8 mouse cellular contexts compared by ENCODE assay signal in genomic region chr2:79254588-79255191, GRCm38 (mm10). TPM values are rescaled to one million over a fixed set of nuclear protein-coding genes. Genes with fewer than 3 reads are reported as not detected.
DNase-seq lines count a peak whose midpoint lies in the region; ATAC-seq and TF ChIP-seq lines count a peak whose summit lies in the region.

No protein-coding gene starts in this region.

- H3K4me2 ChIP-seq in hindbrain, embryonic 11.5 days (replicated peaks; ENCODE audit: low read depth, low read length): peak overlapping the region; percentile 86; the same call in 1 of the 2 replicates
- peak overlapping the region; percentile 82 for H3K4me2 ChIP-seq in lung, embryonic 16.5 days (ENCODE audit: low read depth, low read length)

- TF ChIP-seq POLR2A in small intestine, adult 2 months (IDR thresholded peaks at IDR 0.05; ENCODE audit: low read depth, low read length): no peak
- no peak for TF ChIP-seq POLR2A in cerebellum, adult 2 months (IDR thresholded peaks at IDR 0.05; ENCODE audit: borderline replicate concordance, insufficient read depth, low read length)

- TF ChIP-seq CTCF in G1E (IDR thresholded peaks at IDR 0.05; ENCODE audit: low read depth, low read length): no peak
- no peak for TF ChIP-seq CTCF in small intestine, adult 2 months (IDR thresholded peaks at IDR 0.05; ENCODE audit: extremely low read depth, insufficient read length, insufficient replicate concordance, low read depth, low read length)
- TF ChIP-seq CTCF in cerebellum, adult 2 months (IDR thresholded peaks at IDR 0.05; ENCODE audit: borderline replicate concordance, insufficient read depth, low read depth, low read length): no peak

- no peaks in the 10 kb centered on the region for H3K27me3 ChIP-seq in G1E (ENCODE audit: insufficient read depth, low read length)
- no peaks in the 10 kb centered on the region for H3K27me3 ChIP-seq in hindbrain, embryonic 11.5 days (ENCODE audit: control insufficient read depth, insufficient read depth, low read length)
- no peaks in the 10 kb centered on the region for H3K27me3 ChIP-seq in lung, embryonic 16.5 days (ENCODE audit: control insufficient read depth, insufficient read depth, low read depth, low read length)
- H3K27me3 ChIP-seq in small intestine, adult 2 months (ENCODE audit: control insufficient read depth, insufficient read depth, low read length): no peaks in the 10 kb centered on the region
- H3K27me3 ChIP-seq in cerebellum, adult 2 months (ENCODE audit: control insufficient read depth, insufficient read depth, low read length): no peaks in the 10 kb centered on the region

- H3K27ac ChIP-seq in hindbrain, embryonic 11.5 days (ENCODE audit: low read depth, low read length): no peak overlapping the region
- peak overlapping the region; percentile 66 for H3K27ac ChIP-seq in lung, embryonic 16.5 days (ENCODE audit: low read length)
- peak overlapping the region; percentile 87 for H3K27ac ChIP-seq in small intestine, adult 2 months (ENCODE audit: insufficient read depth, low read depth, low read length)
- no peak overlapping the region for H3K27ac ChIP-seq in cerebellum, adult 2 months (ENCODE audit: insufficient read depth, low read length)

- 67% methylated on average over 3 of the region's 3 CpGs for WGBS in hindbrain, embryonic 11.5 days
- 56% methylated on average over 3 of the region's 3 CpGs for WGBS in lung, embryonic 16.5 days
- 71% methylated on average over 3 of the region's 3 CpGs for WGBS in small intestine, adult 2 months
- 63% methylated on average over 3 of the region's 3 CpGs for WGBS in cerebellum, adult 2 months

- peaks cover 71% of the 10 kb centered on the region for H3K4me1 ChIP-seq in G1E (ENCODE audit: insufficient read depth, low read depth, low read length)
- 0 out of 2 replicates have a peak, but pooled peaks cover 3% of the 10 kb centered on the region for H3K4me1 ChIP-seq in hindbrain, embryonic 11.5 days (replicated peaks; ENCODE audit: control insufficient read depth, insufficient read depth, low read length)
- H3K4me1 ChIP-seq in lung, embryonic 16.5 days (replicated peaks; ENCODE audit: control insufficient read depth, insufficient read depth, low read length): peaks cover 8% of the 10 kb centered on the region; the same call in 1 of the 2 replicates
- H3K4me1 ChIP-seq in small intestine, adult 2 months (ENCODE audit: control insufficient read depth, insufficient read depth, insufficient read length, low read length): no peaks in the 10 kb centered on the region; the same call in 1 of the 2 replicates
- no peaks in the 10 kb centered on the region for H3K4me1 ChIP-seq in cerebellum, adult 2 months (ENCODE audit: control insufficient read depth, insufficient read depth, low read length)

- H3K4me3 ChIP-seq in G1E (ENCODE audit: low read depth, low read length): peak overlapping the region; percentile 94
- H3K4me3 ChIP-seq in hindbrain, embryonic 11.5 days (ENCODE audit: low read depth, low read length): peak overlapping the region; percentile 46
- H3K4me3 ChIP-seq in lung, embryonic 16.5 days (ENCODE audit: low read length): peak overlapping the region; percentile 54
- H3K4me3 ChIP-seq in small intestine, adult 2 months (ENCODE audit: low read depth, low read length): peak overlapping the region; percentile 68
- H3K4me3 ChIP-seq in cerebellum, adult 2 months (replicated peaks; ENCODE audit: insufficient read depth, low read depth, low read length): no peak overlapping the region

- no peaks in the 10 kb centered on the region for H3K9me3 ChIP-seq in G1E (replicated peaks)
- no peaks in the 10 kb centered on the region for H3K9me3 ChIP-seq in hindbrain, embryonic 11.5 days (ENCODE audit: control insufficient read depth, low read length)
- no peaks in the 10 kb centered on the region for H3K9me3 ChIP-seq in lung, embryonic 16.5 days (ENCODE audit: control insufficient read depth, low read length)

- peaks cover 13% of the 10 kb centered on the region for H3K36me3 ChIP-seq in G1E (replicated peaks)
- H3K36me3 ChIP-seq in hindbrain, embryonic 11.5 days (ENCODE audit: control insufficient read depth, insufficient read depth, low read length): no peaks in the 10 kb centered on the region
- no peaks in the 10 kb centered on the region for H3K36me3 ChIP-seq in lung, embryonic 16.5 days (ENCODE audit: control insufficient read depth, insufficient read depth, low read length)
- H3K36me3 ChIP-seq in small intestine, adult 2 months (ENCODE audit: control insufficient read depth, insufficient read depth, low read length): no peaks in the 10 kb centered on the region

- ATAC-seq in G1E (ENCODE audit: extremely low read depth, insufficient number of reproducible peaks, low FRiP score, poor library complexity, severe bottlenecking): peak; percentile 25
- ATAC-seq in common myeloid progenitor, adult 5-6 weeks (replicated peaks; ENCODE audit: low read depth, poor library complexity, severe bottlenecking): peak; percentile 27
- peak; percentile 33 for ATAC-seq in hindbrain, embryonic 11.5 days (ENCODE audit: low FRiP score)
- ATAC-seq in lung, embryonic 16.5 days (ENCODE audit: low read depth): peak; percentile 59

- H3K9ac ChIP-seq in hindbrain, embryonic 11.5 days (ENCODE audit: low read depth, low read length): no peak overlapping the region
- no peak overlapping the region for H3K9ac ChIP-seq in lung, embryonic 16.5 days (ENCODE audit: low read length)

- DNase-seq in G1E (ENCODE audit: low spot score): peak; percentile 43
- peak; percentile 10 for DNase-seq in hindbrain, embryonic 11.5 days (ENCODE audit: low spot score)
- no peak for DNase-seq in embryo, embryonic 11 days
- DNase-seq in gastrocnemius, postnatal 4 days (ENCODE audit: low spot score in 2 of 2): no peak
- no peak for DNase-seq in cerebellum, adult 2 months

RNA-seq across cellular contexts. Expression of gene Itga4, which starts 0.5 kb away (rescaled TPM):
- total RNA-seq in G1E (2014; fragmentation: Nextera tagmentation) (210 and 232 TPM in 2 replicates), G1E (2017) (108 and 111 TPM in 2 replicates)
- polyA plus RNA-seq in G1E (2012): 14.0 and 19.1 TPM in 2 replicates
- 180 and 192 TPM in 2 replicates for total RNA-seq in common myeloid progenitor, adult 5-6 weeks (2017)
- polyA plus RNA-seq in hindbrain, embryonic 11.5 days (2014; fragmentation: Nextera tagmentation; extraction: Ambion mirVana): 8.3 and 9.0 TPM in 2 replicates
- 7.3 and 7.4 TPM in 2 replicates for polyA plus RNA-seq in lung, embryonic 16.5 days (2015; fragmentation: Nextera tagmentation; extraction: Ambion mirVana)
- 1.5 and 3.9 TPM in 2 replicates for polyA plus RNA-seq in small intestine, adult 2 months (2012; rRNA removed)
- total RNA-seq in gastrocnemius, postnatal 4 days (2021): 10 to 100 TPM; 12.9 to 13.4 TPM
- 1.7 and 1.8 TPM in 2 replicates for polyA plus RNA-seq in cerebellum, adult 2 months (2012; rRNA removed)

Comparison
In these comparisons a context has a peak if more than half of its experiments do, and no peak if none do; other contexts are left out.
1. DNase-seq: peak in G1E (single experiment) and hindbrain, embryonic 11.5 days (single experiment); none in embryo, embryonic 11 days (single experiment), gastrocnemius, postnatal 4 days (0 of 2) and cerebellum, adult 2 months (0 of 2).
2. H3K27ac ChIP-seq: peak in lung, embryonic 16.5 days (single experiment) and small intestine, adult 2 months (single experiment); none in hindbrain, embryonic 11.5 days (single experiment) and cerebellum, adult 2 months (single experiment).
3. Peak in every context shown above with its lines, with median percentiles within 50 percentile points of each other: ATAC-seq.